Mouse (Mus musculus): ENCODE data around the gene Rtbdn.
A peak's percentile ranks its signal among the peaks of the same experiment; 100 is the strongest.

The Rtbdn gene

GRCm38 (mm10) chr8:84925557-84925956 is 21.2 kb upstream of the Rtbdn start:
- DNase-seq (ENCODE audit: low spot score in 2 of 2) = no peak

GRCm38 (mm10) chr8:84927513-84927912 is 19.3 kb upstream of the Rtbdn start:
- DNase-seq (ENCODE audit: low spot score in 2 of 2) = no peak

- peak in 1 of 2 experiments; percentile 76 for DNase-seq (ENCODE audit: low spot score in 2 of 2)
Measured at GRCm38 (mm10) chr8:84928456-84929306, 18.1 kb upstream of the Rtbdn start.

GRCm38 (mm10) chr8:84930582-84930981 is 16.2 kb upstream of the Rtbdn start:
- no peak for DNase-seq (ENCODE audit: low spot score in 2 of 2)

- no peak for DNase-seq (ENCODE audit: low spot score in 2 of 2)
Measured at GRCm38 (mm10) chr8:84933767-84934559, 12.8 kb upstream of the Rtbdn start.

- no peak for DNase-seq (ENCODE audit: low spot score in 2 of 2)
Measured at GRCm38 (mm10) chr8:84934860-84935259, 11.9 kb upstream of the Rtbdn start.

GRCm38 (mm10) chr8:84935489-84935888 is 11.3 kb upstream of the Rtbdn start:
- DNase-seq (ENCODE audit: low spot score in 2 of 2) = no peak

- no peak for DNase-seq (ENCODE audit: low spot score in 2 of 2)
Measured at GRCm38 (mm10) chr8:84936041-84936961, 10.5 kb upstream of the Rtbdn start.

- peak; percentile 70 to 74 for DNase-seq (ENCODE audit: low spot score in 2 of 2)
Measured at GRCm38 (mm10) chr8:84936962-84937546, 9.7 kb upstream of the Rtbdn start, which contains the start of gene Mast1. TSS of gene Mast1 (minus strand) at chr8:84937359.

GRCm38 (mm10) chr8:84937620-84938485 is 8.9 kb upstream of the Rtbdn start:
- DNase-seq (ENCODE audit: low spot score in 2 of 2) = no peak

GRCm38 (mm10) chr8:84943699-84944098 is 3.1 kb upstream of the Rtbdn start:
- DNase-seq (ENCODE audit: low spot score in 2 of 2) = no peak

- peak; percentile 61 to 81 for DNase-seq (ENCODE audit: low spot score in 2 of 2)
Measured at GRCm38 (mm10) chr8:84944478-84945160, 2.2 kb upstream of the Rtbdn start.

GRCm38 (mm10) chr8:84945235-84945632 is 1.6 kb upstream of the Rtbdn start:
- DNase-seq (ENCODE audit: low spot score in 2 of 2) = peak; percentile 80 to 87

GRCm38 (mm10) chr8:84945633-84946527 is 911 bp upstream of the Rtbdn start:
- DNase-seq (ENCODE audit: low spot score in 2 of 2) = peak; percentile 42 to 49

GRCm38 (mm10) chr8:84947241-84947545 is 402 bp downstream of the Rtbdn start:
- DNase-seq (ENCODE audit: low spot score in 2 of 2) = no peak

- DNase-seq (ENCODE audit: low spot score in 2 of 2) = no peak
Measured at GRCm38 (mm10) chr8:84949753-84950152, 3.0 kb downstream of the Rtbdn start.

- no peak for DNase-seq (ENCODE audit: low spot score in 2 of 2)
Measured at GRCm38 (mm10) chr8:84952612-84953255, 5.9 kb downstream of the Rtbdn start.

- peak; percentile 61 to 85 for DNase-seq (ENCODE audit: low spot score in 2 of 2)
Measured at GRCm38 (mm10) chr8:84956768-84957167, 10.0 kb downstream of the Rtbdn start.

All from frontal cortex, postnatal 36 days (tissue).